Comparison of ENCODE assay signal across 30 mouse cellular contexts in the genomic region with DNA sequence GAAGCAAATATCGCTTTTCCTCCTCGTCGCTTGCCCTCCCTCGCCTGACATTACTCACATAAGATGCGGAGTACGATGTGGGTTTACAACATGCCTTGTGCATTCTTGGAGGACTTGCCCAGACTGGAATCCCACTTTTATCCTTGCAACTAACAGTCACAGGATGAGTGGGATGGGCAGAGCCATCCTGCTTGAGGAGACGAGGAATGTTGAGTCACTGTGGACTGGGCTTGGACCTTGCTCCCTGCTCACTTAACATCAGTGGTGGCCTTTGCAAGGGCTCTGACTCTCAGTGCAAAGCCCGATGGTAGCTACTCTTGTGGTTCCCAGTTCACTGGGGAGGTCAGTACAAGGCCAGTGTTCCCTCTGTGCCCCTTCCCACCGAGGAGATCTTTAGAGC. TPM values are rescaled to one million over a fixed set of nuclear protein-coding genes. Genes with fewer than 3 reads are reported as not detected.
DNase-seq lines count a peak whose midpoint lies in the region; ATAC-seq and TF ChIP-seq lines count a peak whose summit lies in the region.
"Had no signal": no experiment of that assay in that cellular context is flagged by ENCODE, and none has a peak within 500 bp of the region (broad histone marks: within the 10 kb centered on the region; RNA-seq: fewer than 3 reads in every experiment).

No protein-coding gene starts in this region.

- dilution Hi-C loops in CH12.LX (cut with MboI; ENCODE audit: extremely low pct_ligation_motif_present, extremely low pct_unique_long_range_greater_than_20kb, low sequenced_read_pairs): no loop called here

- no peak for TF ChIP-seq POLR2A in CH12.LX (IDR thresholded peaks at IDR 0.05; ENCODE audit: low read depth, low read length)

- H3K27ac ChIP-seq in CH12.LX (ENCODE audit: insufficient read depth, low read depth): peak overlapping the region; percentile 27; the same call in 1 of the 2 replicates
- H3K27ac ChIP-seq in stomach, postnatal 0 days (replicated peaks): no peak overlapping the region
- H3K27ac ChIP-seq: hindbrain, embryonic 12.5 days; hindbrain, postnatal 0 days; layer of hippocampus, adult 2 months; liver, embryonic 15.5 days; lung, embryonic 15.5 days; neural tube, embryonic 12.5 days had no signal

- H3K9ac ChIP-seq in CH12.LX (ENCODE audit: insufficient read depth, low read depth): no peak overlapping the region
- no peak overlapping the region for H3K9ac ChIP-seq in stomach, postnatal 0 days (ENCODE audit: low read length)
- H3K9ac ChIP-seq: hindbrain, embryonic 12.5 days; liver, embryonic 15.5 days; lung, embryonic 15.5 days; neural tube, embryonic 12.5 days had no signal

- no peak overlapping the region for H3K4me2 ChIP-seq in CH12.LX (ENCODE audit: insufficient read depth, low read depth, poor library complexity, severe bottlenecking)
- H3K4me2 ChIP-seq in stomach, postnatal 0 days (replicated peaks; ENCODE audit: low read depth): no peak overlapping the region
- H3K4me2 ChIP-seq: heart, embryonic 11.5 days; hindbrain, embryonic 12.5 days; liver, embryonic 15.5 days; lung, embryonic 15.5 days; midbrain, embryonic 11.5 days; neural tube, embryonic 12.5 days had no signal

- H3K79me2 ChIP-seq in CH12.LX (replicated peaks; ENCODE audit: control insufficient read depth, extremely low read depth, insufficient read depth, poor library complexity, severe bottlenecking): no peaks in the 10 kb centered on the region

- no peaks in the 10 kb centered on the region for H3K27me3 ChIP-seq in CH12.LX (replicated peaks)
- H3K27me3 ChIP-seq in stomach, postnatal 0 days (ENCODE audit: control insufficient read depth, insufficient read depth, low read length): no peaks in the 10 kb centered on the region
- H3K27me3 ChIP-seq: lung, embryonic 15.5 days; neural tube, embryonic 12.5 days had no signal

- H3K4me3 ChIP-seq in CH12.LX (replicated peaks in 1 of 3; ENCODE audit: low read depth in 2 of 3, low read length in 2 of 3, poor library complexity in 1 of 3): peak overlapping the region in 1 of 3 experiments; percentile 8
- no peak overlapping the region for H3K4me3 ChIP-seq in stomach, postnatal 0 days (ENCODE audit: low read depth, low read length)
- H3K4me3 ChIP-seq: erythroblast, embryonic 14.5 days; hindbrain, embryonic 12.5 days; layer of hippocampus, adult 2 months; liver, embryonic 15.5 days; lung, embryonic 15.5 days; myocyte; neural tube, embryonic 12.5 days had no signal

- in situ Hi-C loops in CH12.LX (cut with MboI; ENCODE audit: low pct_ligation_motif_present, low pct_unique_long_range_greater_than_20kb, low sequenced_read_pairs): no loop called here

- 66% methylated on average over 9 of the region's 9 CpGs for WGBS in stomach, postnatal 0 days

- TF ChIP-seq EP300 in CH12.LX (IDR thresholded peaks at IDR 0.05; ENCODE audit: low read length): no peak
- no peak for TF ChIP-seq EP300 in stomach, postnatal 0 days (optimal IDR thresholded peaks at IDR 0.05)

- no peak for DNase-seq in frontal cortex, postnatal 14 days (ENCODE audit: low spot score in 2 of 2)
- DNase-seq in CH12.LX (ENCODE audit: extremely low read depth) (no peak), ZHBTc4 (ENCODE audit: low read depth, low spot score) (peak; percentile 39)
- no peak for DNase-seq in stomach, postnatal 0 days (ENCODE audit: low spot score)
- no peak for DNase-seq in layer of hippocampus, adult 11-12 months (ENCODE audit: low spot score)
- DNase-seq in heart, adult 18-20 months: no peak
- DNase-seq: adrenal gland, postnatal 25 days; B cell, adult 2 months; cerebellum, adult 2 months; gastrocnemius, postnatal 10 days; heart, postnatal 36 days; kidney, adult 11 months; kidney, postnatal 25 days; left cerebral cortex, postnatal 4 days; right cerebral cortex, adult 18-20 months; spleen, adult 18-20 months; thymus, adult 18-20 months; thymus, postnatal 25 days had no signal

- ATAC-seq in frontal cortex, adult (ENCODE audit: low TSS enrichment): peak; percentile 66
- ATAC-seq in stomach, postnatal 0 days (ENCODE audit: low FRiP score, low TSS enrichment): 0 out of 2 replicates have a peak, but pooled peaks have one; percentile 36
- ATAC-seq: forebrain, embryonic 16.5 days; hindbrain, postnatal 0 days had no signal

- H3K36me3 ChIP-seq in CH12.LX (replicated peaks in 1 of 2; ENCODE audit: control insufficient read depth in 1 of 2, insufficient read depth in 1 of 2, low read length in 1 of 2): no peaks in the 10 kb centered on the region
- no peaks in the 10 kb centered on the region for H3K36me3 ChIP-seq in stomach, postnatal 0 days (ENCODE audit: control insufficient read depth, insufficient read depth, low read length)
- H3K36me3 ChIP-seq: hindbrain, embryonic 12.5 days; liver, embryonic 15.5 days; lung, embryonic 15.5 days; neural tube, embryonic 12.5 days had no signal

- TF ChIP-seq RAD21 in CH12.LX (IDR thresholded peaks at IDR 0.05; ENCODE audit: low read depth, low read length): no peak

- peaks cover 34 to 96% of the 10 kb centered on the region in 2 experiments for H3K4me1 ChIP-seq in CH12.LX (ENCODE audit: control insufficient read depth in 1 of 2, insufficient read depth in 2 of 2)
- peaks cover 3% of the 10 kb centered on the region; the same call in 1 of the 2 replicates for H3K4me1 ChIP-seq in stomach, postnatal 0 days (replicated peaks; ENCODE audit: control insufficient read depth, insufficient read depth)
- H3K4me1 ChIP-seq: liver, embryonic 15.5 days had no signal

- no peaks in the 10 kb centered on the region for H3K9me3 ChIP-seq in CH12.LX (replicated peaks; ENCODE audit: low read length)
- no peaks in the 10 kb centered on the region for H3K9me3 ChIP-seq in stomach, postnatal 0 days (ENCODE audit: control insufficient read depth, low read length)
- H3K9me3 ChIP-seq: hindbrain, embryonic 12.5 days; liver, embryonic 15.5 days; lung, embryonic 15.5 days; neural tube, embryonic 12.5 days had no signal

- no peak for TF ChIP-seq CTCF in CH12.LX (conservative IDR thresholded peaks at IDR 0.05 in 1 of 2, IDR thresholded peaks at IDR 0.05 in 1 of 2; ENCODE audit: low read depth in 2 of 2, low read length in 2 of 2)
- TF ChIP-seq CTCF in stomach, postnatal 0 days (IDR thresholded peaks at IDR 0.05; ENCODE audit: low read depth): no peak

TF ChIP-seq in CH12.LX, 34 proteins besides CTCF, POLR2A, EP300 and RAD21:
- TF ChIP-seq MAZ (IDR thresholded peaks at IDR 0.05; ENCODE audit: low read depth, low read length) (0 out of 2 replicates have a peak, but pooled peaks have one; percentile 46), CHD1 (IDR thresholded peaks at IDR 0.05; ENCODE audit: low read depth, low read length) (peak; percentile 31; the same call in 1 of the 2 replicates), NRF1 (IDR thresholded peaks at IDR 0.05; ENCODE audit: low read depth, low read length) (no peak), NELFE (IDR thresholded peaks at IDR 0.05; ENCODE audit: low read depth, low read length) (peak; percentile 46; the same call in 1 of the 2 replicates)

RNA-seq across cellular contexts. Expression of gene Axin2, which starts 22.1 kb away (rescaled TPM):
- 16.6 TPM in 2 replicates for total RNA-seq in CH12.LX (2012; rRNA removed)
- 12.9 and 14.2 TPM in 2 replicates for total RNA-seq in CH12.LX (2014; rRNA removed)
- polyA plus RNA-seq in CH12.LX (2012; ENCODE audit: insufficient read length, low read depth): 27.1 and 29.9 TPM in 2 replicates
- 2.6 and 2.7 TPM in 2 replicates for polyA plus RNA-seq in stomach, postnatal 0 days (2015; fragmentation: Nextera tagmentation; extraction: Ambion mirVana)
- total RNA-seq in heart, adult 18-20 months (2021): 1 to 10 TPM; 3.5 to 4.7 TPM
